Mouse (Mus musculus): ENCODE data around the gene 4933424G06Rik. TPM values are rescaled to one million over a fixed set of nuclear protein-coding genes. Genes with fewer than 3 reads are reported as not detected.
"Not testable (repeated sequence)": the region's sequence is repeated elsewhere in the genome, so short reads cannot be mapped to it uniquely, and the experiment has no call there.

Gene 4933424G06Rik
- 0.48 and 0.54 TPM in 2 replicates for polyA plus RNA-seq (2014; fragmentation: Nextera tagmentation; extraction: Ambion mirVana)

DNA sequence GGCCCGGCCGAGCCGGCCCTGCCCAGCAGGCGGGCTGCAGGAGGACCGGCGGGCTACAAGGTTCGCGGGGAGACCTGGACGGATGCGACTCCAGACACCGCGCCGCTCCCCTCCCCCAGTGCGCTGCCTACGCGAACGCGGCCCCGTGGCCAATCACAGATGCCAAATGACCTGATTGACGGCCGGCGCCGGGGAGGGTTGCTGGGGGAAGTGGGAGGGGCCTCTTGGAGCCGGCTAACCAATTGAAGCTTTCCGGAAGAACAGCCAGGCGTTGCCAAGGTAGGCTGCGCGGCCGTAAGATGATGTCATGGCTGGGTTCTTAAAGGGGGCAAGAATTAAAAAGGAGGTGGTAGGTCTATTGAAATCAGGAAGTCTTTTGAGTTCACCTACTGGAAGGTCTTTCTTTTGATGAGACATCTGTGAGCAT is at the start of gene 4933424G06Rik:
Gene 4933424G06Rik (plus strand): TSS at position 296 of the 427 bp plus-strand sequence.
- DNase-seq (ENCODE audit: low spot score) (peak; percentile 97), ATAC-seq (ENCODE audit: low FRiP score) (peak; percentile 98)
- peak within 1 kb of the TSS; percentile 89 for H3K4me2 ChIP-seq (replicated peaks)
- peaks cover 26% of the 10 kb centered on the region for H3K36me3 ChIP-seq (replicated peaks; ENCODE audit: control insufficient read depth, insufficient read depth)
- peak within 1 kb of the TSS; percentile 94 for H3K9ac ChIP-seq
- peaks cover 19% of the 10 kb centered on the region for H3K4me1 ChIP-seq (replicated peaks; ENCODE audit: control insufficient read depth, insufficient read depth, low read length)
- WGBS = under 1% methylated on average over 29 of the region's 29 CpGs
- peak within 1 kb of the TSS; percentile 79 for H3K27ac ChIP-seq
- H3K9me3 ChIP-seq (ENCODE audit: control insufficient read depth, low read length) = no peaks in the 10 kb centered on the region
- no peaks in the 10 kb centered on the region for H3K27me3 ChIP-seq (ENCODE audit: control insufficient read depth, insufficient read depth, low read length)
- H3K4me3 ChIP-seq (replicated peaks; ENCODE audit: low read length) = peak within 1 kb of the TSS; percentile 97

DNA sequence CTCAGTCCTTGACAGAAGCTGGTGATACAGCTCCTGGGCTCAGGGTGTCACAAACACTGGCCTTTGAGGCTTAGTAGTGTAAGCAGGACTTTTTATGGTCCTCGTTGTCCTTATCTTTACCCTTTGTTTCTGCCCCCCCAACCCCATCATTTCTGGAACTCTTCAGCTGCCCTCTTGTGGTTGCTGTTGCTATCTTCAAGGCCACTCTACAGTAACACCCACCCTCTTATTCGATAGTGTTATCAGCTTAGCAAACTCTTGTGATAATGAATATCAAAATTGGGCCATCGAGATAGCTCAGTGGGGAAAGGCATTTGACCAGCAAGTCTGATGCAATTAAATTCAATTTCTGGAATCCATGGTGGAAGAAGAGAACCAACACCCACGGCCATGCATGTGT is 45.5 kb upstream of the 4933424G06Rik start:
- DNase-seq (ENCODE audit: low spot score) = no peak
- ATAC-seq (ENCODE audit: low FRiP score) = no peak
- Histone ChIP-seq H3K4me2 (replicated peaks) (no peak overlapping the region), H3K9ac (no peak overlapping the region), H3K27ac (no peak overlapping the region), H3K27me3 (ENCODE audit: control insufficient read depth, insufficient read depth, low read length) (no peaks in the 10 kb centered on the region), H3K4me1 (replicated peaks; ENCODE audit: control insufficient read depth, insufficient read depth, low read length) (no peaks in the 10 kb centered on the region), H3K9me3 (ENCODE audit: control insufficient read depth, low read length) (no peaks in the 10 kb centered on the region), H3K4me3 (replicated peaks; ENCODE audit: low read length) (no peak overlapping the region), H3K36me3 (replicated peaks; ENCODE audit: control insufficient read depth, insufficient read depth) (no peaks in the 10 kb centered on the region)
- WGBS = 80% methylated on average over 4 of the region's 4 CpGs

DNA sequence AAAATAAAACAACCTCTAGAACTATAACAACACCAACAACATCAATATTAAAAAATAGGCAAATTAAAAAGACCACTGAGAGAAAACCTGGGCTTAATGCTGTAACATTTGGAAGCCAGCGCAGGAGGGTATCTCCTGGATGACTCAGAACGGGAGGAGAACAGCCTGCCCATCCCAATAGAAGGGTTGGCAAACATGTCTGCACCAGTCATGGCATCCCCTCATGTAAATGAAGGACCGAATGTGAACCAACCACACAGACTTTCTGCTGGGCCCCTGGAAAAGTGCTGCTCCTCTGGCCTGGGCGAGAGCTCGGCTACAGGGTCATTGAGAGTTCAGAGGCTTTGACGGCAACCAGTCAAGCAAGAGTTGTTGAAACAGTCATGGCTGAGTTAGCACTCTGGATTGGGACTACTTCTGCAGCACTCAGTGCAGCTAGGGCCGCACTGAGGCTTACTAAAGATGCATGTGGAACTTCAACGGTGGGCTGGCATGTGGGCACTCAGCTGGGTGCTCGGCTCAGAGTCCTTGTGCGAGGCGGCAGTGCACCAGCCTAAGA is 44.7 kb upstream of the 4933424G06Rik start:
- ATAC-seq (ENCODE audit: low FRiP score) (no peak), DNase-seq (ENCODE audit: low spot score) (no peak)
- no peak overlapping the region for H3K4me2 ChIP-seq (replicated peaks)
- H3K9me3 ChIP-seq (ENCODE audit: control insufficient read depth, low read length) = no peaks in the 10 kb centered on the region
- no peak overlapping the region for H3K27ac ChIP-seq
- no peak overlapping the region for H3K4me3 ChIP-seq (replicated peaks; ENCODE audit: low read length)
- no peaks in the 10 kb centered on the region for H3K27me3 ChIP-seq (ENCODE audit: control insufficient read depth, insufficient read depth, low read length)
- H3K9ac ChIP-seq = no peak overlapping the region
- H3K4me1 ChIP-seq (replicated peaks; ENCODE audit: control insufficient read depth, insufficient read depth, low read length) = no peaks in the 10 kb centered on the region
- no peaks in the 10 kb centered on the region for H3K36me3 ChIP-seq (replicated peaks; ENCODE audit: control insufficient read depth, insufficient read depth)
- WGBS = 55% methylated on average over 11 of the region's 11 CpGs

DNA sequence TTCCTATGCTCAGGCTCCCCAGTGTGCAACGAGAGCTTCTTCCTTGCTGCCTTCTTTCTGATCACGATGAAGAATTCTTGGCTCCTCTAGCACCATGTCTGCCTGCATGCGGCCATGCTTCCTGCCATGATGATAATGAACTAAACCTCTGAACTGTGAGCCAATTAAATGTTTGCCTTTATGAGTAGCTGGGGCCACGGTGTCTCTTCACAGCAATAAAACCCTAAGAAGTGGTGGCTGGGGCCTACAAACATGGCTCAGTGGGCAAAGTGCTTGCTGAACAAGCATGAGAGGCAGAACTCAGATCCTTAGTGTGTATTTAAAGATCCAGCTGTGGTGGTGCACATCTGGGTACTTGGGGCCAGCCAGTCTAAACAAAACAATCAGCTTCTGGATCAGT is 44.0 kb upstream of the 4933424G06Rik start:
- WGBS = 65% methylated on average over 4 of the region's 4 CpGs
- no peak for DNase-seq (ENCODE audit: low spot score)
- ATAC-seq (ENCODE audit: low FRiP score) = no peak
- no peak overlapping the region for H3K4me3 ChIP-seq (replicated peaks; ENCODE audit: low read length)
- no peaks in the 10 kb centered on the region for H3K9me3 ChIP-seq (ENCODE audit: control insufficient read depth, low read length)
- H3K4me1 ChIP-seq (replicated peaks; ENCODE audit: control insufficient read depth, insufficient read depth, low read length) = no peaks in the 10 kb centered on the region
- H3K27ac ChIP-seq = no peak overlapping the region
- H3K9ac ChIP-seq = no peak overlapping the region
- no peaks in the 10 kb centered on the region for H3K36me3 ChIP-seq (replicated peaks; ENCODE audit: control insufficient read depth, insufficient read depth)
- no peaks in the 10 kb centered on the region for H3K27me3 ChIP-seq (ENCODE audit: control insufficient read depth, insufficient read depth, low read length)
- no peak overlapping the region for H3K4me2 ChIP-seq (replicated peaks)

DNA sequence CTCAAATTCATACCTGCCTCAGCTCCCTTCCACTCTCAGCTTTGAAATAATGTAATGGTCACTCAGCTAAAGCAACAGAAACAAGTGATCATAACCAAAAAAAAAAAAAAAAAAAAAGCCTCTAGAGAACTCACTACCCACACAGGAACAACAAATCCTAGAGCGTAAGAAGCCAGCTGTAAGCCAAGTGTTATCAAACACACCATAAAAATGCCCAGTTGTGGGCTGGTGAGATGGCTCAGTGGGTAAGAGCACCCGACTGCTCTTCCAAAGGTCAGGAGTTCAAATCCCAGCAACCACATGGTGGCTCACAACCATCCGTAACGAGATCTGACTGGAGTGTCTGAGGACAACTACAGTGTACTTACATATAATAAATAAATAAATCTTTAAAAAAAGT is 41.9 kb upstream of the 4933424G06Rik start:
- not testable (repeated sequence) for H3K4me2 ChIP-seq (replicated peaks); H3K9ac ChIP-seq; H3K27ac ChIP-seq; H3K4me1 ChIP-seq (replicated peaks; ENCODE audit: control insufficient read depth, insufficient read depth, low read length); H3K9me3 ChIP-seq (ENCODE audit: control insufficient read depth, low read length); ATAC-seq (ENCODE audit: low FRiP score); H3K36me3 ChIP-seq (replicated peaks; ENCODE audit: control insufficient read depth, insufficient read depth); DNase-seq (ENCODE audit: low spot score); H3K27me3 ChIP-seq (ENCODE audit: control insufficient read depth, insufficient read depth, low read length); H3K4me3 ChIP-seq (replicated peaks; ENCODE audit: low read length)
- 76% methylated on average over 3 of the region's 4 CpGs for WGBS

DNA sequence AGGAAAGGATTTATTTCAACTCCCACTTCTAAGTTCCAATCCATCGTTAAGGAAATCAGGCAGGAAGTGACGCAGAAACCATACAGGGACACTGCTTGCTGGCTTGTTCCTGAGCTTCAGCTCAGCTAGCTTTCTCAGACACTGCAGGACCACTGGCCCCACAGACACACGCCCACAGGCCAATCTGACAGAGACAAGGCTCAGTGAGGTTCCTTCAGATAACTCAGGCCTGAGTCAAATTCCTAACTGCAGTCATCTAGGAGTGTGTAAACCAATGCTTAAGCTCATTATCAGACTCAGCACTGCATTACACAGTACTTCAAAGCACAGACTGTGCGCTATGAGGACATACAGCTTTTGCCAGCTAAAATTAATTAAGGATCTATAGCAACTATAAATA is 39.7 kb upstream of the 4933424G06Rik start:
- DNase-seq (ENCODE audit: low spot score) (no peak), ATAC-seq (ENCODE audit: low FRiP score) (no peak)
- Histone ChIP-seq H3K4me1 (replicated peaks; ENCODE audit: control insufficient read depth, insufficient read depth, low read length) (no peaks in the 10 kb centered on the region), H3K27ac (no peak overlapping the region), H3K36me3 (replicated peaks; ENCODE audit: control insufficient read depth, insufficient read depth) (no peaks in the 10 kb centered on the region), H3K9me3 (ENCODE audit: control insufficient read depth, low read length) (no peaks in the 10 kb centered on the region), H3K4me2 (replicated peaks) (no peak overlapping the region), H3K4me3 (replicated peaks; ENCODE audit: low read length) (no peak overlapping the region), H3K9ac (no peak overlapping the region), H3K27me3 (ENCODE audit: control insufficient read depth, insufficient read depth, low read length) (no peaks in the 10 kb centered on the region)
- 77% methylated on average over 4 of the region's 4 CpGs for WGBS

DNA sequence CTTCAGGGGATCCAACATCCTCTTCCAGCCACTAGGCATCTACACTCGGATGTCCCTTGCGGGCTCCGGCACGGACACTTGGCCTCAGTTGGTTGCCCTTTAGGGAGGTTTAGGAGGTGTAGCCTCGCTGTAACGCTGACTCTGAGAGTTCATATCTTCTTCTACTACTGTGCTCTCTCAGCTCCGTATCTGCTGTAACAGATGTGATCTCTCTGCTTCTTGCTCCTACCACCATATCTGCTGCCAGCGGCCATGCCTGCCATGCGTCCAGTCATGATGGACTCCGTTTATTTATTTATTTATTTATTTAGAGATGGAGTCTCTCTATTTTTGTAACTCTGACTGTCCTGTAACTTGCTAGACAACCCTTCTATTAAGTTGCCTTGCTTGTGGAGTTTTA is 38.7 kb upstream of the 4933424G06Rik start:
- ATAC-seq (ENCODE audit: low FRiP score) (no peak), DNase-seq (ENCODE audit: low spot score) (no peak)
- H3K27ac ChIP-seq = no peak overlapping the region
- no peaks in the 10 kb centered on the region for H3K36me3 ChIP-seq (replicated peaks; ENCODE audit: control insufficient read depth, insufficient read depth)
- 88% methylated on average over 10 of the region's 10 CpGs for WGBS
- H3K4me2 ChIP-seq (replicated peaks) = no peak overlapping the region
- no peak overlapping the region for H3K9ac ChIP-seq
- no peaks in the 10 kb centered on the region for H3K27me3 ChIP-seq (ENCODE audit: control insufficient read depth, insufficient read depth, low read length)
- H3K4me3 ChIP-seq (replicated peaks; ENCODE audit: low read length) = no peak overlapping the region
- H3K4me1 ChIP-seq (replicated peaks; ENCODE audit: control insufficient read depth, insufficient read depth, low read length) = no peaks in the 10 kb centered on the region
- no peaks in the 10 kb centered on the region for H3K9me3 ChIP-seq (ENCODE audit: control insufficient read depth, low read length)

DNA sequence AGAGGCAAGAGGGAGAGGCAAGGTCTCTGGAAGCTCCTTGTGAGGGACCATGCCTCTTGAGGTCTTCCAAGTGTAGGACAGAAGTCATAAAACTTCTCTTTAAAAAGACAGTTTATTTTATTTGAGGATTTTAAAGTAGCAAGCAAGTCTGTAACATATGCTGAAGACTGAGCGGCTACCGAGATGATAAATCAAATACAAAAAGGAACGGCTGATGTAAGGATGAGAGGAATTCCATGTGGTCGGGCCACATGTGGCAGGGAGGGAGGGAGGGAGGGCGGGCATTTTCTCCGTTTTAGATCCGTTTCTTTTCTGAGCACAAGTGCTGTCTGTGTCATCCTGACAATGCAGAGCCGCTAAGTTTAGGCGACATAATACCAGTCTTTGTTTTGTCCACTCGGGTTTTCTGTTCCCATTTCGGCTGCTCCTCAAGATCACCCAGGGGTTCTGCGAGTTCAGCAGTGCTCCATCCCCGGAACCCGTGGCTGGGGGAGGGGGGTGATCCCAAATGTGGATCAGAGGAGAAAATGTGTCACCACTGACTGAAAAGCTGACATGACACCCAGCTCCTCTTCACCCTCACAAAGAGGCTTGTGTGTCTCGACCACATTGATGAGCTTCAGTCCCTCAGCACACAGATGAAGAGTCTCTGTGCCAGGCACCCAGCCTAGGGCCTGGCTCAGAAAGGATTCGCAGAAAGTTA is 37.1 kb upstream of the 4933424G06Rik start:
- Histone ChIP-seq H3K36me3 (replicated peaks; ENCODE audit: control insufficient read depth, insufficient read depth) (no peaks in the 10 kb centered on the region), H3K9ac (no peak overlapping the region), H3K27me3 (ENCODE audit: control insufficient read depth, insufficient read depth, low read length) (no peaks in the 10 kb centered on the region), H3K4me3 (replicated peaks; ENCODE audit: low read length) (no peak overlapping the region), H3K9me3 (ENCODE audit: control insufficient read depth, low read length) (no peaks in the 10 kb centered on the region), H3K4me1 (replicated peaks; ENCODE audit: control insufficient read depth, insufficient read depth, low read length) (no peaks in the 10 kb centered on the region), H3K4me2 (replicated peaks) (no peak overlapping the region), H3K27ac (no peak overlapping the region)
- no peak for DNase-seq (ENCODE audit: low spot score)
- no peak for ATAC-seq (ENCODE audit: low FRiP score)
- WGBS = 40% methylated on average over 16 of the region's 16 CpGs

DNA sequence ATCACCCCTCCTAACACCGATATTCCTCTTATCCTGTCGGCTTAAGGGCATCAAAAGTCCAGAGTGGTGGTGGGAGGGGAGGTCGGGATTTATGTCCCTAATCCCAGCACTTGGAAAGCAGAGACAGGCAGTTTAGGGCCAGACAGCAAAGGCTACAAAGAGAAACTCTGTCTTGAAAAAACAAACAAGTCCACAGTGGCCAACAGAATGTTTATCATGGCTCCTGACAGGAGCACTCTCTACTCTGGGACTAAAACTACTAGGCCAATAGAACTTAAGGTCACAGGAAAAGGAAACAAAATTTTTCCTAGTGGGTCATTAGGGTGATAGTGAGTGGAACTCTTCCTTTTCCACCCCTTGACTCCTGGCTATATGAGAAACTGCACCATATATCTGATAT is 35.0 kb upstream of the 4933424G06Rik start:
- no peak for ATAC-seq (ENCODE audit: low FRiP score)
- DNase-seq (ENCODE audit: low spot score) = no peak
- Histone ChIP-seq H3K9me3 (ENCODE audit: control insufficient read depth, low read length) (no peaks in the 10 kb centered on the region), H3K27me3 (ENCODE audit: control insufficient read depth, insufficient read depth, low read length) (no peaks in the 10 kb centered on the region), H3K4me2 (replicated peaks) (no peak overlapping the region), H3K9ac (no peak overlapping the region), H3K27ac (no peak overlapping the region), H3K4me1 (replicated peaks; ENCODE audit: control insufficient read depth, insufficient read depth, low read length) (no peaks in the 10 kb centered on the region), H3K36me3 (replicated peaks; ENCODE audit: control insufficient read depth, insufficient read depth) (no peaks in the 10 kb centered on the region), H3K4me3 (replicated peaks; ENCODE audit: low read length) (no peak overlapping the region)
- whole genome bisulfite sequencing = 72% methylated on average over 3 of the region's 3 CpGs
